Mouse (Mus musculus) WW6 (cell line): ENCODE data around the gene H2-DMb1.

Experiments
- DNase-seq: peaks from one replicate; pipeline ENCODE4 v3.0.0-alpha.2; 2013; ENCODE audit warnings: low read depth, low spot score

The H2-DMb1 gene

DNA sequence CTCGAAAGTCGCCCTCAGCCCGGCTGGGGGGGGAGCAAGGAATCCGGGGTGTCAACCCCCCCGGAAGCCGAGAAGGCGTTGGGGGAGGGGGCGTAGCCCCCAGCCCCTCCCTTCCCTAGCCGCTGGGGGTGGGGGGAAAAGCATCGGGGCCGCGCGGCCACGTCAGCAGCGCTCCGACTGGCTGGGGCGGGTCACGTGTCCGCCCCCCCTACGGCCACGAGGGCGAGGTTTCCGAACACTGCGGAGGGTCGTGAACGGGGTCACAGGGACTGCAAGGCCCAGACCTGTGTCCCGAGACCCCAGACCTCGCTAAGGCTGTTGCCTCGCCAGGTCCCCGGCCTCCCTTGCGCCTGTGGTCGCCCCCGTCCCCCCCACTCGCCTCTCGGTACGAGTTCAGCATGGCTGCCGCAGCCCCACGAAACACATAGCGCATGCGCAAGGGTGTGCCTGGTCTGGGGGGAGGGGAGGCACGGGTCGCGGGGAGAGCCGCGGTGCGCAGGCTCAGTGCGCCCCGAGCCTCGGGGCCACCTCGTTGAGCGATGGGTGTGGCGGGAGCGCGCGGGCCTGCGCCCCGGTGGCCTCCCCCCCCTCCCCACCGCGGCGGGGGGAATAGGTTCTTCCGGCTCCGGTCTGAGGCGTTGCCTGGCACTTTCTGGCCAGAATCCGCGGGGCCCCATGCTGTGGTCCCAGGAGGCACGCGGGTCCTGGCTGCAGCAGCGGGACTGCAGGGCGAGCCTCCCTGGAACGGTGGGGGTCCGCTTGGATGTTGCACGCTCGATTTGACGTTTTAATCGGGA lies 30.5 kb upstream of the H2-DMb1 start, which contains the start of gene Brd2:
TSS of gene Brd2 (minus strand) at position 447 of the 797 bp plus-strand sequence.
- DNase-seq: peak; percentile 92

DNA sequence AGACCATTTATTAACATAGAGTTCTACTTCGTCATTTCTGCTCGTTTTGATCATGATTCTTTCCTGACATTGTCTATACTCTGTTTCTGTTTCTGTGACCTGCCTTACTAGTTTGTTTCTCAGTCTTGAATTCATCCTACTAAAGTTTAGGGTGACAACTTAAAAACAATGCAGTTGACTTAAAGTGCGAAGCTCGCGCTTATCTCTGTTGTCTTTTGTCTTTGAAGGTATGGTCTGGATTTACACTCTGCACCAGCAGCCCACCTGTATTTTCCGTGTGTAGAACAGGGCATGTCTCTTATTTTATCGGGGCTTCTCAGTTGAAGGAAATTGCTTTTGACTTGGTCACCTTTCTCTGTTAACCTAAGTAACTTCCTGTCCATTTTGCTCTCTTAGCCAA lies 29.8 kb upstream of the H2-DMb1 start:
- no peak for DNase-seq

DNA sequence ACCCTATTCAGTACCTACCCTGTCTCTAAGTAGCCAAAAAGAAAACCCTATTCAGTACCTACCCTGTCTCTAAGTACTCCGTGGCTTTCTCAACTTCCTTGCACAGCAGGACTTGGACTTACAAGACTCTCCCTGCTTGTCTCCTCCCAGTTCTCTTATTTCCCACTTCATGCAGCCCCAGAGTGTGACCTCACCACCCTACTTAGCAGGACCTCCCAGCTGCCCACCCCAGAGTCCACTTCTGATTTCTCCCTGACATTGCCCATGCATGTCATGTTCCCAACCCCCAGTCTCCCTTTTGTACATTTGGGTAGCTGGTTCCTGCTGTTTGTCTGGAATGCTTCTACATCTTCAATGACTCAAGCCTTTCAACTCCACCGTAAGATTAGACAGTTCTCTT lies 29.4 kb upstream of the H2-DMb1 start:
- DNase-seq: no peak

DNA sequence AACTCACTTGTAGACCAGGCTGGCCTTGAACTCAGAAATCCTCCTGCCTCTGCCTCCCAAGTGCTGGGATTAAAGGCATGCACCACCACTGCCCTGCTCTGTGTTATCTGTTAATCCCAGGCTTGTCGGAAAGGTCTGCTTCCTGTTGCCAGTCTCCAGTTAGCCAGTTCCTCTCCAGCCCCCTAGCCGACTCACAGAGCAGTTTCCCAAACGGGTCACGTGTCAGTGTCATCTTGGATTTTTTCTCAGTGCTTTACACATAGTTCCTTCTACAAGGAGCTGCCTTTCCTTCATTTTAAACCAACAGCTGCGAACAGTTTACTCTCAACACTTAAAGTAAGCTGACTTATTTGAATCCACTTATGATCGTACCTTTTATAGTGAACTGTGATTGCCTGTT lies 28.2 kb upstream of the H2-DMb1 start:
- DNase-seq: no peak

DNA sequence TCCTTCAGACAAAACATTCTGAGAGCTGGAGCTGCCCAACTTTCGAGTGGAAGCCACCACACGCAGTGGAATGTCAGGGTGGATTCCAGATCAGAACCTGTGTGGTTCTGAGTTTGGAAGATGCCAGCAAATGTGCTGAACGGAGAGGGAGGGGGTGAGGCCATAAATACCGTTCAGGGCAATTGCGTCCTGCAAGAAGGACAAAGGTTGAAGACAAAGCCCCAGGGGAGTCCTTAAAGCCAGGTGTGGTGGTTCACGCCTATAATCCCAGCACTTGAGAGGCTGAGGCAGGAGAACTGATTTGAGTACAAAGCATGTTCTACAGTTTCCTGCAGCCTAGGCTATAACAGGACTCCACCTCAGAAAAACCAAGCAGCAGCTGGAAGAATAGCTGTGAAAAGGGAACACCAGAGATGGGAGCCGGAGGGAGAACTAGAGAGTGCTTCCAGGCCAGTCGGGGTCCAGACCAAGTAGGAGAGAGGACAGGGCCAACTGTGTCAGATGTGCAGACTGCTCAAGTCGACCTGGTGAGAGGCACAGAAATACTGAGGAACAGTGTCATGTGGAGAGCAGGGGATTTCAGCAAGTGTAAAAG lies 25.9 kb upstream of the H2-DMb1 start:
- DNase-seq: no peak

DNA sequence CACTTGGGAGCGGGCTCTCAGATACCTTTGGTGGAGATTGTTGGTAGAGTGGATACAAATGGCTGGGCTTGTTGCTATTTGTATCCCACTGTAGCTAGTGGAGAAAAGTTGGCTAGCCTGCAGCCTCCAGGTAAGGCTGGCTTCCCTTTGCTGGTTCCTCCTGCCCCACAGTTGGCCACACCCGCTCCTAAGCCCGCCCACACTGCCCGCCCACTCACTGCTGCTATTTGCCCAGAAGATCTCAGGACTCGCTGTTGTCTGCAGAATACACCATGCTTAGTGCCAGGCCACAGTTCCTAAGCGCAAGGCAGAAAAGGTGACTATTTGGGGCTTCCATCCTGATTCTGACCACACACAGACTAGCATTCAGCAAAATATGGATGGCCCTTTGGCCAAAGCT lies 25.4 kb upstream of the H2-DMb1 start:
- DNase-seq: no peak

DNA sequence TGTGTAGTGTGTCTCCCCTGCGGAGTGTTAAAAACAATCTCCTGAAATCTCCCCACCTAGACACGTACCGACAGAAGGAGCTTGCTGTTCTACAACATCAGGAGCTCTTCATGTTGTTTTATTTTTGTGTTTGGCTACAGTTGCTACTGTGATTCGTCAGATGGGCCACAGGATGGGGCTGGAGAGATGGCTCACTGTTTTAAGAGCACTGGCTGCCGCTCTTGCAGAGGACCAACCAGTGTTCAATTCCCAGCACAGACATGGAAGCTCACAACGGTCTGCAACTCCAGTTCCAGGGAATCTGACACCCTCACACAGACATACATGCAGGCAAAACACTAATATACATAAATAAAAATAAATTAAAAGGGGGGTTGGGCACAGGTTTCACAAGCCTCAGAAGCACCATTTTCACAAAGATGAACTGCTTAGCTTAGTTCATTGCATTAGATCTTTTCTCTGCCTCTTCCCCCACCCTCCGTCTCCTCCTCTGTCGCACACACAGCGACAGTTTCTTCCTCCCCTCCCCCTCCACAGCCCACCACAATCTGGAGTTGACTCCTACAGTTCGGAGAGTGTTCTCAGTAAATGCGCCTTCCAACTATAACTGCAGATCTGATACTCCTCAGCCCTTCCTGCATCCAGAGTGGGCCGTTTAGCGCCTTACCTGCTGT lies 24.5 kb upstream of the H2-DMb1 start:
- DNase-seq: no peak

DNA sequence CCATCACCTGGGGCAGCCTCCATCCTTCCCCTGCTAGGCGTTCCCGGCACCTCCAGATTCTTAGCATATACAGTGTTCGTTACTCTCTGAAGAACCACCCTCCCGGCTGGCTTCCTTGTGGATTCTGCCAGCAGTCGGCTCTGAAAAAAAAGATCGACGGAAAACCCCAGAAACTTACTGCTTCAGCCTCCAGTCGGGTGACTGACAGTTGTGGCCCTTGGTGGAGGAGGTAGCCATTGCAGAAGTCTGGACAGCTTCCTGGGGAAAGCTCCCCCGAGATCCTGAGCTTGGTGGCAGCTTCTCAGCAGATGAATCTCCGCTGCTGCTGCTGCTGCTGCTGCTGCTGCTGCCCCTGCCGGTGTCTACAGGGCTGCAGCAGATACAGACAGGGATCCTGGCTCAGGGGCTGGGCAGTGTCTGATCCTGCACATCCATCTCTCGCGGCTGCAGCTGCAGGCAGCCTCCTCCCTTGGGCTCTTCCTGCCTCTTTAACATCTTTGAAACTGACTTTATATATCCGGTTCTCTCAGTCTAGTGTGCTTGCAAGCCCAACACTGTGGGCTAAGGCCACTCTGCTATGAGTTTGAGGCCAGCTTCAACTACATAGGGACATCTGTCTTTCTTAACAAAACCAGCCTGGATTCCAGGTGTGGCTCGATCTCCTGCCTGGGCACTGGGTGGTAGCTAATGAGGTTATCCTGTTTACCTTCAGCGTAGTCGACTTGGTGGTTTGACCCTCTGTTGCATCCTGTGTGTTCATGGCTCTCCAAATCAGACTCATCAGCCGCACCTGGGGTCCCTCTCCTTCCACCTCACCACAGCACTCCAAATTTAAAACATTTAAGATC lies 23.7 kb upstream of the H2-DMb1 start:
- no peak for DNase-seq

DNA sequence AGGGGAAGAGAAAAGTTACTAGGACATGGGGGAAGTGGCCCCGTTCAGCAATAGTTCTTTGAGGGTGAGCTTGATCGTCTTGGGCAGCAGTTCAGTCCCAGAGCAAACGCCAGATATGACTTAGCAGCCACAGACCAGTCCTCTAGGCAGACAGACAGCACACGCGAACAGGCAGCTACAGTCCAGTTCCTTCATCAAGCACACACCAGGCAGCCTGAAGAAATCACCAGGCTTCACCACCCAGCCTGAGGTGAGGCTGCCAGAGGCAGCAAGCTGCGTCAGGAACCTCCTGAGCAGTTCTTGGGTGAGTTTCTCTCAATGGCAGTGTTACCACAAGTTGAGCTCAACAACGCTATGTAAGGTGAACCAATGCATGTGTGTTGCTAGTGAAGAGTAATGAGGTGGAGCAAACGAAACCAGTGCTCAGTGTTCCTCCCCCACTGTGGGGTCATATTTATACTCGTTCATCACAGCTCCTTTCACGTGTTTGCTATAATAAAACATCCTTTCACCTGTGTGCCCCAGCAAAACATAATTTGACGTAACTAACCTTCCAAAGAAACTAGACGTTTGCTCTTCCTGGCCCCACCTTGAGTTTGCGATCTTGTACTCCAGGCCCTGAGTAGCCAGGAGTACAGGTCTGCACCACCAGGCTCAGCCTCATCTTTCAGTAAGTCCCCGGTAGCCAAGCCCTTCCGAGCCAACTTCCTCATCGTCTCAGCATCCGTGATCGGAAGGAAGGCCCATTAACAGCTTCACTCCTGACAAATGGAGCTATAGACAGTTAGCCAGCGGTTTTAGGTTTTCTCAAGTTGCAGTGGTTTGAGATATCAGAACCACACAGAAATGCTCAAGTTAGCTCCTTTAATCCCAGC lies 22.6 kb upstream of the H2-DMb1 start:
- no peak for DNase-seq

DNA sequence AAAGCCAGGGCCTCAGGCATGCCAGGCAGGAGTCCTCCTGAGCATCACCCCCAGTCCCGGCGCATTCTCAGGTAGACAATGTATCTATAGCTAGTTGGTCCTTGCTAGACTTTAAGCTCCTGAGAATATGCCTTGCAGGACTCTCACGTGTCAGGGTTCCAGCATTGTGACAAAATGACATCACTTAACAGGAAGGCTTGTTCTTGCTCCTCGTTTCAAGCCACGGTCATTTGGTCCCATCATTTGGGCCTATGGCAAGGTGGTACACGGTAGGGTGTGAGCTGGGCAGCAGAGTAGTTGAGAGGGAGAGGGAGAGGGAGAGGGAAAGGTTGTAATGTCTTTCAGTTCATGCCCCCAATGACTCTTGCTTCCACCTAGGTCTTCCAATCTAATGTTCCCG lies 21.0 kb upstream of the H2-DMb1 start:
- no peak for DNase-seq

DNA sequence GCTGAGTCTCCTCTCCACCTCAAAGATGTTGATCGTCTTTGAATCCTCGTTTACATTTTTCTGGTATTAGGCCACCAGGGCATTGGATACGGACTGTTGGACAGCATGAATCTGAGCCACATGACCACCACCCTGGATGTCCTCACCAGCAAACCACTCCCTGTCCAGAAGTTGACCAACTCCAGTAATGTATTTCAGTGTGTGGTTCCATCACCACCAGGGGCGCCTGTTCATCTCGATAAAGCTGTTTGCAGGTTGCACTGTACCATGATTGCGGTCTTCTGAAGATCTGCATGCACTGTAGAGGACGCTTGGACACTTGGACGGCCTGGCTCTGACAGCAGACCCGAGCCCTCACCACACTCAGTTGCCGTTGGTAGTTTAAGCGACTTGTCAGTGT lies 19.6 kb upstream of the H2-DMb1 start:
- DNase-seq: no peak

DNA sequence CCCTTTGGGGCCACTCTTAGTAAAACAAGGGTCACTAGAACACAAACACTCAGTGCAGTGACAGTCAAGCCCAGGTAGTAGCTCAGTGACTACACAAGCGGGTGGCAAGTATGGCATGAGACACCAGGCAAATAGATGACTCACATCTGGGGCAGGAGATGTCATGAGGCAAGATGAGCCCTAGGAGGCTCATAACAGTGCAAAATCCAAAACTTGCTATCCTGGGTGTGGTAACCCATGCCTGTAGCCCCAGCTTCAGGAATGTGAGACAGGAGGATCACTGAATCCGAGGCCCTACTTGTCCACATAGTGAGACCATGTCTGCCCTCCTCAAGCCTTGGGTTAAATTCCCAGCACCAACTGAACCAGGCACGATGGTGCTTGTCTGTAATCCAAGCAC lies 18.4 kb upstream of the H2-DMb1 start:
- DNase-seq: no peak

DNA sequence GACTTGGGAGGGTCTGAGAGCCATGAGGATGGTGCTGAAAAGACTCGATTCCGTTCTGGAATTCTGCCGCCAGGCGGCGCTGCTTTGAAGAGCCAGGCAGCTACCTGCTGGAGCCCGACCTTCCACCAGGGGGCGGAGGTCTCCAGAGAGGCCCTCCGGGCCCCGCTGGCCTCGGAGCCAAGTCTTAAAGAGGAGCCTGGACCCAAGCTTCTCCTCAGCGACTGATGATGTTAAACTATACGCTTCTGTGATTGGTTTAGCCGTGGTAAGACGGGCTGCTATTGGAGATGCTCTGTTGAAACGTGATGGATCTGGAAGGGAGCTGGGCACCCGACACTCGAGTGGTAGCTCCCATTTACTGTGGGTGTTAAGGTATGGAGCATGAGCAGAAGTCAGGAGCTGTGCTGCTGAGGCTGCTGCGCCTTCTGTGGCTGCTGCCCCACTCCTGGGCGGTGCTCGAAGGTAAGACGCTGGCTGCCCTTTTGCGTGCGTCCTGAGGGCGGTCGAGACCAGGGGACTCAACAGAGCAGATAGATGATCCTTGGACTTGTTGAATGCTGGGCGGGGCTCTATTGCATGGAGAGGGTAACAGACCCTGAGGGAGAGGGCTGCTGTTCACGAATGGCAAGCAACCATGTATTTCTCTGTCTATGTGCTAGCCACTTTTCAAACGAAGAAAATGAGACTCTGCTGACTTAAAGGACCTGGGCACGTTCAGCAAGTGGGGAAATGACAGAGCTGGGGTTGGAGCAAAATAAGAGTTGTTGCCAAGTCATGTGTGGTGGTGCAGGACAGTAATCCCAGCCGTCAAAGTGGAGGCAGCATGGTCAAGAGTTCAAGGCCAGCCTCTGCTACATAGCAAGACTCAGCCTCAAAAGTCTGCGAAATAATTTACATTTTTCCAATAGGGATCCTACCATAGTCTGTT lies 17.3 kb upstream of the H2-DMb1 start:
- peak; percentile 92 for DNase-seq

DNA sequence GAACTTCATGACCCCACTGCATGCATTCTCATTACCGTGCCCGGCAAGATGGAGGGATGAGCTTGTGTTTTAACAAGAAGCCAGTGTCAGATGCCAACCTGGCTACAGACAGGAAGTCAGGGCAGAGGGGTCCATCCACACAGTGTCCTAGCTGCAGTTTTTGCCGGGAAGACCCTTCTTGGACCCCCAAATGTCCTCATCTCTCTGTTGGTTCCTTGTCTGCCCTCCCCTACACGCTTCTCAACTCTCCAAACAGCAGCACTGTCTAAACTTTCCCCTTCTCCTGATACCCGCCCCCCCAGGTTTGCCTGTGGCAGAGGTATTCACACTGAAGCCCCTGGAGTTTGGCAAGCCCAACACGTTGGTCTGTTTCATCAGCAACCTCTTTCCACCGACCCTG lies 15.3 kb upstream of the H2-DMb1 start:
- no peak for DNase-seq

DNA sequence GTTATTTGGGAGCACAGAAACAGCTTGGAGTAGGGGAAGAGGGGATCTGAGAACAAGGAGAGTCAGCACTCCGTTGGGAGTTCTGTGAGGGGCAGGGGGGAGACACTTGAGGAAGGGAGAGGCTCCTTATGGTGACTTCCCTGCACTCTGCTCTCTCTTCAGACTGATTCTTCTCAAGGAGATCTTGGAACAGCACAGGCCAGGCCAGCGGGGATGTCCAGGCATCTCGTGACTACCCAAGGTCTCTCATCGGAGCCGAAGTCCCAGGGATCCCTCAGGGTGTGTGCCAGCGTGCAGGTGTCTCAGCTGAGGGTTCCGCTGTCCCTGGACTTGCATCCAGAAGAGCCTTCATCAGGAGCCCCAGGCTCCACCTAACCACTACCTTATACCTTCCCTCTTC lies 14.2 kb upstream of the H2-DMb1 start:
- no peak for DNase-seq

DNA sequence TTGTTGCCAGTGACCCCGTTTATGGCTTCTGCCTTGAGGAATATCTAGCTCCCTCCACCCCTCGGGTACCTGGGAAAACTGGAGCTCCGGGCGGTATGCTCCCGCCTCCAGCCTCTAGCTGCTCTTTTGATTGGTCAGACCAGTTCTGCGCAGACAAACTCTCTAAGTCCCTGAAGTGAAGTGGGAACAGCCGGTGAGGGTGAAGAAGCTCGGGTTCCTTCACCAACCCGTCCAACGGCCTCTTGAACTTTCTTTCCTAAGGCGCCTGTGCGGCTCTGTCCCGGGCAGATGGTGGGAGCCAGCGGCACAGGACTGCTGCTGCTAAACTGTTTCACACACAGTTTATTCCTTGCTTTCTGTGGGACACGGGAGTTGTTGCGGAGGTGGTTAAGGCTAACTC lies 13.5 kb upstream of the H2-DMb1 start:
- no peak for DNase-seq

DNA sequence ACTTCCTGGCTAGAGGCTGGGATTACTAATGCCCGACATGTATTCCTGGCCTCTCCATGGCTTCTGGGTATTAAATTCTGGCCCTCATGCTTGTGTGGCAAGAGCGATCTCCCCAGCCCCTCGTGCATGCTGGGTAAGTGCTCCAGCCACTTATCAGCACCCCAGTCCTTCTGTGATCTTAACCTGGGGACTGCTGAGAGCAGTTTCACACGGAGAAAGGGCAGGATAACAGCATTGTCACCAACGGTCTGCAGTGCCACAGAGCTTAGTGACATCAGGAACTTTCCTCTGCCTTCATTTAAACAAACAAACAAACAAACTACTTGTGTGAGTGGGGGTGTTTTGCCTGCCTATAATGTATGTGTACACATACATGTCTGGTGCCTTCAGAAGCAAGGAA lies 12.6 kb upstream of the H2-DMb1 start:
- no peak for DNase-seq

DNA sequence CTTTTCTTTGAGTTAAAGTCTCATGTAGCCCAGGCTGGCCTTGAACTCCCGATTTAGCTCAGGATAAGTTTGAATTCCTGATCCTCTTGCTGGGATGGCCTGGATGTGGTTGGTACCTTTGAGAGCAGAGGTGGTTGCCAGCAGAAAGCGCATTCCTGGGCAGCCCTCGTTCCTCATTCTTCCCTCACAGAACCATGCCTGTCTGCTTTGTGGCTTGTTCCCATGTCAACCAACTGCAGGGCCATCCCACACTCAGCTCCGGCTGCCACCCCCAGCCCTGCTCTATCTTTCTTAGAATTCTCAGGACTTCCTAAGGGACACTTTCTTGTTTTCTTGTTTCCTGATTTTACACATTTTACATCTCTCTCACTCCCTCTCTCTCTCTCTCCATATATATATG lies 11.4 kb upstream of the H2-DMb1 start:
- DNase-seq: no peak

DNA sequence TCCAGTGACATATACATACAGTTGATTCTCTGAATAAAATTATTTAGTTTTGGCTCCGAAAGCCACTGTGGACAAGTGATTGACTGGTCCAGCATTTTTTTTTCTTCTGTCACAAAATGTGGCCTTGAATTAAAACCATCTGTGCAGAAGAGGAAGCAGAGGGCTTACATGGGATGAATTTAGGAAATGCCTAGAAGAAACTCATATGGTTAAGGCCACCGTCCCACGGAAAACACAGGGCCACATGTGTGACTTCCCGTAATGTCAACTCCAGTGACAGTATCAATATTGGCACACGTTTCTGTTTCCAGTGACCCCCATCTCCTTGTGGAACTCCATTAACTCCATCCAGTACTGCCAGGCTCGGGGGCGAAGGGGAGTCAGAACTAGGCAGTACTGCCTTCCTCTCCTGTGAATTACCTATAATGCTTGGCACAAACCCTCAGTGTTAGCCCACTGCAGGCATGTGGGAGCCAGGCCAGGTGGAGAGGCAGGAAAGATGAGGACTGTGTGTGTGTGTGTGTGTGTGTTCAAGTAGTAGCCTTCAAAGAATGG lies 10.3 kb upstream of the H2-DMb1 start:
- DNase-seq: no peak

DNA sequence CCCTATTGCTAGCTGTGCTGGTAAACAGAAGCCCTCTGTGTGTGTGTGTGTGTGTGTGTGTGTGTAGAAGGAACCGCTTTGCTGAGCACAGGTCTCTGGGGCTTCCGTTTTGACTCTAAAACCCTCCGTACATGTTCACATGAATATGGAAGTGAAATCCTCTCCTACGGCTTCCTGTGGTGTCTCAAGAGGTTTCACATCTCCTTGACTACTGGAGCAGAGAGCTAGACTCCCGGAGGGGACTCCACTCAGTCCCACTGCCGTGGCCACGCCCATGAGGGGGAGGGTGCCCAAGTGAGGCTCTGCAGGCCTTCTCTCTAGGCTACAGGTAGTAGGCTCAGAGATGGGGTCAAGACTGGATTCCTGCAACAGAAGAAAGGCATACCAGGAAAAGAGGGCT lies 9.8 kb upstream of the H2-DMb1 start, which contains the start of gene H2-DMb2:
TSS of gene H2-DMb2 (plus strand) at position 275 of the 400 bp plus-strand sequence.
- no peak for DNase-seq
